Mouse (Mus musculus) embryo, embryonic 9.5 days (tissue): ENCODE data around the gene Rps27.
"Not testable (repeated sequence)": the region's sequence is repeated elsewhere in the genome, so short reads cannot be mapped to it uniquely, and the experiment has no call there.

Experiments used
- DNase-seq: peaks from one replicate; pipeline ENCODE4 v3.0.0-alpha.2; 2017; ENCODE audit errors: extremely low spot score

Rps27 gene

DNA sequence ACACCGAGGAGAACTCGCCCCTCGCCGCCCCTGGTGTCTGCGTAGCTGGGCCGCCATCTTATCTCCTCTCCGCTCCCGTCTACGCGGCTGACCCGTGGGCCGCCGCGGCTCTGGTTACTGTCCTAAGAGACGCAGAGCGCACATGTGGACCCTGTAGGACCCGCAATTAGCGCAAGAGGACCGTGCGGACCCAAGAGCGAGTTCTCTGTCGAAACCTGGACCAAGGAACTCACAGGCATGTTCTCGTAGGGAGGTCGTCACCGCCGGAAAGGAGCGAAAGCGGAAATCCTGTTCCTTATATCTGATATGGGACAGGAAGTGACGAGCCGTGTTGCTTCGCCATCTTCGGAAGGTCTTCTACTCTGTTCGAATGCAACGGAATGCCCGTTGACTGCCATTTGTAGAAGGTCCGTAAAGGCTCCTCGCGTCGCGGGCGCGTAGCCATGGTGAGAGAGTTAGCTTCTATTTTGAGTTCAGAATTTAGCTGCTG, at the start of gene Rps27, which contains the start of gene Rab13:
Gene Rps27 (minus strand): TSS at position 275 of the 490 bp plus-strand sequence.
Gene Rab13 (plus strand): TSS at position 319 of the 490 bp plus-strand sequence.
- peak; percentile 92 for DNase-seq

DNA sequence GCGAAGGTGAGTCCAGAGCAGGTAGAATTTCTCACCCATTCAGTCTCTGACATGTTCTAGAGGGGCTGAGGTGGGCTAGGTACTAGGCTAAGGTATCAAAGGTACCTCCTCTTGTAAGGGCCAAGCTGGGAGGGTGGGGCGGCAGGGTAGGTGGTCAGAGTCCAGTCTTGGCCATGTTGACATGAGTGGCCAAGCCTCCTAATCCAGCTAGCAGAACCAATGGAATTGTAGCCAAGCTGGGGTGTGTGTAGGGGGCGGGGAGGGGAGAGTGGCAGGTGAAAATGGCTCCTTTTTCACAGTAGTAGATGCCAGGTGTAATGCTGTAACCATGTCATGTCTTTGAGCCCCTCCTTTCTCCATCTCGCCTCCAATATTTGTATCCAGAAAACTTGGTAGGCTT, 45.1 kb upstream of the Rps27 start:
- DNase-seq: no peak

DNA sequence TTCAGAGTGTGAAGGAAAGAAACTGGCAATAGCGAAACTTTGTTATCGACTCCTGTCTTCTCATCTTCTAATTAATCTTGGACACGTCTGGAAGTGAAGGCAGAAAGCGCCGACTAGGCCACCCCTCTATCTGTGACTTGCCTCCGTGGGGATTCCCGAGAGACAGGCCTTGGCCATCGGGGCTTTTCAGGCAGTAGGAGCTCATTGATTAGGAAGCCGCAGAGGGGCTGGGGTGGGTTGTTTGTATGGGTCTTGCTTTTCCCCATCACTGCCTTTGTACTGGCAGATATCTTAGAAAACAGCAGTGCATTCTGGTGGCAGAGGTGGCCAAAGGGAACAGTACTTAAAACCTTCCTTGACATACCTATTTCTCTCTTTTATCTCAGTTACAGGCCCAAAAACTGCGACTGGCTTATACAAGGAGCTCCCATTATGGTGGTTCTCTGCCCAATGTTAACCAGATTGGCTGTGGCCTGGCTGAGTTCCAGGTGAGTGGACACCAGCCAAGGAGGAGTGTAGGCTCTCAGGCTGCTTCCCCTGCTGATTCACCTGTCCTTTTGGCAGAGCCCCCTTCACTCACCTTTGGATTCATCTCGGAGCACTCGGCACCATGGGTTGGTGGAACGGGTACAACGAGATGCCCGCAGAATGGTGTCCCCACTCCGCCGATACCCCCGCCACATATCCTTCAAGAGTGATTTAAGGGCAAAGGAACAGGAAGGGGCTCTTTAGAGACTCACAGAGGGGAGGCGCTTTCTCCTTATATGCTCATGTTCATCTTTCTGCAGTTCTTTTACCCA, 43.5 kb upstream of the Rps27 start:
- no peak for DNase-seq

DNA sequence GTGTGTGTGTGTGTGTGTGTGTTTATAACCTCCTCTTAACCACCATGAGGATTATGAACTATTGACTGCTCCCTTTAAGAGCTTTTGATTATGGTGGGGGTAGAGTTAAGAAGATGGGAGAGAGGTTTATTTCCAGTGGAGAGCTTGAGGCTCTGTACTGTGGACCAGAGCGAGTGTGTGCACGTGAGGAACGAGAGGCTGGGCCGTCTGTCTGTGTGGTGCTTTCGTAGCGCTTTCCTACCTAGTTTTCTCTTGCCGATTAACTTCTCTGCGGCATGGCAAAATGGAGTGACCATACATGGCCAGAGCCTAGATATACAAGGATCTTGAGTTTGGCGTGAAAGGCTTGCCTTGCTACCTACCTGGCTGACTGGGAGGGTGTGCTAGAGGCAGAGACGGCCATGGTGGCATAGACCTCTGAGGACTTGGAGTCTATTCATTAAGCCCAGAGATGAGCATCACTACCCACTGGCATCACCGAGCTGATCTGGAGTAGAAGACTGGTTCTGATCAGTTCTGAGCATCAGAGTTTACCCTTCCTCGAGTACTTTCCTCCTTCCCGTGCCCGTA, 42.4 kb upstream of the Rps27 start:
- DNase-seq: no peak

DNA sequence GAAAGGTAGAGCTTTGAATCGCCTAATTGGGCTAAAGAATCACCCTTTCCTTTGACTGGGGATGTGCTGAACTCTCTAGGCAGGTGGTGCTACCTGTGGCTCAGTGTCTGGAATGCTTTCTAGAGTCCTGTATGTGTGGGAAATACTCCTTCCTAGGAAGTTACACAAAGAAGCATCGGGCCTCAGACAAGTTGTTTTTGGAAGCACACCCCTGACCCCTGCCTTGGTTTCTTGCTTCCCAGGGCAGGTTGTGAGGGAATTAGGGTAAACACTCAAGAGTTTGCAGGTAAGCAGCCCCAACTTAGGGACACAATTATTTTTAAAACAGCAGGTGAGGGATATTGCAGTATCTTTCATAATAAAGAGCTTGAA, 41.7 kb upstream of the Rps27 start:
- DNase-seq: no peak

DNA sequence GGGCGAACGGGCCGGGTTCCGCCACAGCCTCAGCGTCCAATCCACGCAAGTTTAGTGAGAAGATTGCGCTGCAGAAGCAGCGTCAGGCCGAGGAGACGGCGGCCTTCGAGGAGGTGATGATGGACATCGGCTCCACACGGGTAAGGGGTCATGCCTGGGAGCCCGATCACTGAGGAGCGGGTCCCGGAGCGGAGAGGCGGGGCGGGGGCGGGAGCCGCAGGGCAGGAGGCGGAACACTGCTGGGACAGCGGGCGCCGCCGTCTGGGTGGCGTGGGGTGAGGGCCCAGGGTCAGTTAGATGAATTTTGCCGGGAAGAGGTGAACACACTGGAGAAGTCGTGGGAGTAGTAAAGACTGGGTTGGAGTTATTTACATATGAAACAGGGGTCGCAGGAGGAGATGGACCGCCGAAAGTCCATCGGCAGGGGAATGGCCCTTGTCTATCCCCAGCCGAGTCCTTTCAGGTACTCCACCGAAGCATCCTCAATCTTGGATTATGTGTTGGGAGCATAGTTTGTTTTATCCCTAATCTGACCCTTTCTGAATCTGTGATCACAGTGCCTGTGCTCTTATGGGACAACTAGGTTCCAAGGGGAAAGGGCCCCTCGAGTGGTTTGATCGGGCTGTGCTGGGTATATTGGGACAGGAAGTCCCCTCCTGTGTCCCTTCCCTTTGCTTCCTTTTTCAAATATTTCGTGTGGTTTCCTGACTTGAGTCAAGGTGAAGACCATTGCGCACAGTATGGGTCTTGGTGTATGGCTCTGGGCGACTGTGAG, 41.2 kb upstream of the Rps27 start:
- no peak for DNase-seq

DNA sequence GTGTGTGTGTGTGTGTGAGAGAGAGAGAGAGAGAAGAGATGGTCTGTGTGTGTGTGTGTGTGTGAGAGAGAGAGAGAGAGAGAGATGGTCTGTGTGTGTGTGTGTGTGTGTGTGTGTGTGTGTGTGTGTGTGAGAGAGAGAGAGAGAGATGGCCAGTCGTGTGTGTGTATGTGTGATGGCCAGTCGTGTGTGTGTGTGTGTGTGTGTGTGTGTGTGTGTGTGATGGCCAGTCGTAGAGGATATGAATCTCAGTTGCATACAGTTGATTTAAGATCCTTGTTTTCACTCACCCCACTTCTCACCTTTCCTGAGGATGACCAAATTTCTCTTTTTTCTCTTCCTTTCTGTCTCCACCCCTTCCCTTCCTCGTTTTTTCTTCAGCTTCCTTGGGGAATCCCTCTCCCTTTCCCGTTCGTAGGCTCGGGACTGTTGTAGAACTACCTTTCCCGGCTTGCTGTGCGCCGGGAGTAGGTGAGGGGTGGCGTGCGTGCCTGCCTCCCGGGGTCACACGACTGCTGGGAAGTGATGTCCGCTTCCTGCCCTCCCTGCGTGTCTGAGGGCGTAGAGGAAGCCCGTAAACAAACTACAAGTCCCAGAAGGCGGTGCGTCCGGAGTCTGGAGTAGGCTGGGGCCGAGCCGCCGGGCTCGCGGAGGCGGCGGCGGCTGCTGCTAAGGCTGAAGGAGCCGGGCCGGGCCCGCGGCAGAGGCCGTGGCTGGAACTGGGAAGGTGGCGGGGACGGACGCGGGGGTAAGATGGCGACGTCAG, 40.4 kb upstream of the Rps27 start, which contains the start of gene Crtc2:
Gene Crtc2 (plus strand): TSS at position 511 of the 766 bp plus-strand sequence.
- DNase-seq: peak; percentile 93

DNA sequence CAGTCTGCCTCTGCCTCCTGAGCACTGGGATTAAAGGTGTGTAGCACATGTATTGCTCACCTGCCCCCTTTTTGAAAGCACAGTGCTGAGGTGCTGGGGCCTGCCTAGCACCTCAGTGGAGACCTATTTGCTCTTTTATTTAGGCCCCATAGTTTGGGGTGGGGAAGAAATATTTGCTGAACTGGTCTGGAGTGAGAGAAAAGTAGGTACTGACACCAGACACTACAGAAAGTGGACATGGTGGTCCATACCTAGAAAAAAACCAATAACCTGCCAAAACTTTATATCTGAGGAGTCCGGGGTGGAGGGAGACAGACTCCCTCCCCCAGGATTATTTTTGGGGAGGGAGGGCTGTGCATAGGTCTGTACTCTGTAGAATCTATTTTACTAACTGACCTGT, 39.7 kb upstream of the Rps27 start:
- DNase-seq: not testable (repeated sequence)

DNA sequence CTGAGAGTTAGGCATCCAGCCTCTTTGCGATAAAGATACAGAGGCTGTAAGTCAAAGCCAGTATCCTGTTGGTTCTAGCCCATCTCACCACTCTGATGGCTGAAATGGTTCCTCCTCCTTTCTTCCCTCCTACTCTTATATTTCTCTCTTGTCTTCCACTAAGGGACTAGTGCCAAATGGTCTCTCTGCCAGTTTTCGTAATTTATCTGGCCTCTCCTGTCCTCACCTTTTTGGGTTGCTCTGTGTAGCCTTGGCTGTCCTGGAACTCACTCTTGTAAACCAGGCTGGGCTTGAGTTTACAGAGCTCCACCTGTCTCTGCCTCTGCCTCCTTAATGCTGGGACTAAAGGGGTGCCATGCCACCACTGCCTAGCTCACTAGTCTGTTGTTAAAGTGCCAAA, 39.2 kb upstream of the Rps27 start:
- DNase-seq: not testable (repeated sequence)

DNA sequence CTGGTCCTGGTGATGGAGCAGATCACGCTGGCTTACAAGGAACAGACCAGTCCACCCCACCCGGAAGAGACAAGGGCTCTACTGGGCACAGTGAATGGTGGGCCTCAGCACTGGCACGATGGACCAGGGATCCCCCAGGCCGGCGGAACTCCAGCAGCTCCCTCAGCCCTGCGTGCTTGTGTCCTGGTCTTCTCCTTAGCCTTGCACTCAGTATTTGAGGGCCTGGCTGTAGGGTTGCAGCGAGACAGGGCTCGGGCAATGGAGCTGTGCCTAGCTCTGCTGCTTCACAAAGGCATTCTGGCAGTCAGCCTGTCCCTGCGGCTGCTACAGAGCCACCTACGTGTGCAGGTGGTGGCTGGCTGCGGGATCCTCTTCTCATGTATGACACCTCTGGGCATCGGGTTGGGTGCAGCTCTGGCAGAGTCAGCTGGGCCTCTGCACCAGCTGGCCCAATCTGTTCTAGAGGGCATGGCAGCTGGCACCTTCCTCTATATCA, 38.3 kb upstream of the Rps27 start:
- not testable (repeated sequence) for DNase-seq

DNA sequence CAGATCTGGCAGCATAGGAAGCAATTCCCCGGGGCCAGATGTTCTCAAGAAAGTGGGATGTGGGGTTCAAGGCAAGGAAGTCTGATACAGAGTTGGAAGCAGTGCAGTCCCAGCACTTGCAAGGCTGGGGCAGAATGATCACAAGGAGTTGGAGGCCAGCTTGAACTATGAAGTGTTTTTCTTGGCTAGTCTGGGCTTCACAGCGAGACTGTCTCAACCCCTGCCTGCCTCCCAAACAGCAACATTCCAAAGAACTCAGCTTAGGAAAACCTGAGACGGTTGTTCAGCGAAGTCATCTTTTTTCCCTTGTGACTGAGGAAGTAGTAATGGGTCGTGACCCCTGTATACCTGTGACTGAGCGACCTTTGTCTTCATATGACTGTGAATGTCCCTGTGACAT, 37.3 kb upstream of the Rps27 start:
- DNase-seq: no peak

DNA sequence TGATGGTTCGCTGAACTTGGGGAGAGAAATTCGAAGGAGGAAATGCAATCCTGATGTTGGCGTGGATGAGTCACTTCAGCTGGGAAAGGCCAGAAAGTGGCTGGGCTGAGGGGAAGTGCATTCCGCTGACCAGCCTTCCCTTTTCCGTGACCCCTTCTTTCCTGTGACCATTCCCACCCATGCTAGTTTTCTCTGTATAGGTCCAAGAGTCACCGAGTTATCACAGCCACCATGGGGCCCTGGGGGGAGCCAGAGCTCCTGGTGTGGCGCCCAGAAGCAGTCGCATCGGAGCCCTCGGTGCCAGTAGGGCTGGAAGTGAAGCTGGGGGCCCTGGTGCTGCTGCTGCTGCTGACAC, 35.3 kb upstream of the Rps27 start:
- DNase-seq: no peak

DNA sequence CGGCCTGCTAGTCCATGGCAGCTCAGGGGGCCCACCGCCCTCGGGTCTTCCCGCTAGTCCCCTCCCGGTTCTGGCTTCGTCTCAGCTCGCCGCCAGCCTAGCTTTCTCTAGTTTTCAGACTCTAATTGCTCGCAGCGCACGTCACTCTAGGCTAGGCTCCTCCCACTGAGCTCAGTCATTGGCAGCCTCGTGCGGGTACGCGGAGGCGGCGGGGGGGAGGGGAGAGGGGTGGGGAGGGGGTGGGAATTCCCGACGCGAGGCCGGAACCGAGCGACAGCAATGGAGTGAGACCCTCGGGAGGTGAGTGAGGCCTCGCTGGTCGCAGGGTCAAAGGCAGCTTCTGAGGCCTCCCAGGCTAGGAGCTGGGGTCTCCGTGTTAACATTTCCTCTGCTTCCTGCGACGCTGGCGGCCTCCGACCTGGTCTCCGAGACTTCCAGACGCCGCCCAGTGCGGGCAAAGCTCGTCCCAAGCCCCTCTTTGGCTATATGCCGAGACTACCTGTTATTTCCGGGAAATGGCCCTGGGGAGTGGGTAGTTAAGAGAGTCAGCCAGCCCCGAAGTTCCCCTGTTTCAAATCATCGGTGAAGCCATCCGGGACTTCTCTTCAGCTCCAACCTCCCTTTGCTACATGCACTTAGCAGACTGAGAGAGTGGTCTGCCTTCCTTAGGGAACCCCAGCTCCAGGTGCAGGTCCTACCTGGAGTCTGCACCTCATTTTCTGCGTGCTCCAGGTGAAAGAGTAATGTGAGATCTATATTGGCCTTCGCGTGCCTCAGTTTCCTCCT, 34.7 kb upstream of the Rps27 start, which contains the start of gene Slc39a1:
Gene Slc39a1 (plus strand): TSS at position 213 of the 786 bp plus-strand sequence.
- DNase-seq: peak; percentile 96

DNA sequence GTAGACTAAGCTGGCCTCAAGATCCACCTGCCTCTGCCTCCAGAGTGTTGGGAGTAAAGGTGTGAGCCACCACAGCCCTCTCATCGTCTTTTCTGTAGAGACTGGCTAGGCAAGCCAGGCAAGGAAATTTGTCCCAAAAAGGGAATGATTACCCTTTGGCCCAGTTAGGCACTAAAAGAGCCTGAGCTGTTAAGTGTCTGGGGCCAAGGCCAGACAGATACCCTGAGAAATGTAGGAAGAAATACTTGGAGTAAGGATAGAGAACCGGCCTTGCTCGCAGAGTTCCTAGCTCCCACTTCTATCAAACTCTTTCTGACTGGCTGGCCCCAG, 34.1 kb upstream of the Rps27 start:
- no peak for DNase-seq

DNA sequence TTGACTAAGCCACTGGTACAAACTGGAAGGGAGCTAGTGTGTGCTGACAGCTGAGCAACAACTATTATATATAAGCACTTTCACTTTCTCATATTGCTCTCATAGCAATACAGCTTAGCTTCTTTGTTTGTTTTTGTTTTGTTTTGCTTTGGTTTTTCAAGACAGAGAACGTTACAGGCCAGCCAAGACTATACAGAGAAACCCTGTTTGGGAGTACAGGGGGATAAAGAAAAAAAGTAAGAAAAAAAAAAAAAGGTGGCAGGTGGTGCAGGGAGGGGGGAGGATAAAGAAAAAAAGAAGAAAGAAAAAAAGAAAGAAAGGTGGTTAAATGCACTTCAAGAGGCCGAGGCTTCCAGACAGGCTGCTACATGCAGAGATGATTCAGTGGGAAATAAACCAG, 32.0 kb upstream of the Rps27 start:
- no peak for DNase-seq

DNA sequence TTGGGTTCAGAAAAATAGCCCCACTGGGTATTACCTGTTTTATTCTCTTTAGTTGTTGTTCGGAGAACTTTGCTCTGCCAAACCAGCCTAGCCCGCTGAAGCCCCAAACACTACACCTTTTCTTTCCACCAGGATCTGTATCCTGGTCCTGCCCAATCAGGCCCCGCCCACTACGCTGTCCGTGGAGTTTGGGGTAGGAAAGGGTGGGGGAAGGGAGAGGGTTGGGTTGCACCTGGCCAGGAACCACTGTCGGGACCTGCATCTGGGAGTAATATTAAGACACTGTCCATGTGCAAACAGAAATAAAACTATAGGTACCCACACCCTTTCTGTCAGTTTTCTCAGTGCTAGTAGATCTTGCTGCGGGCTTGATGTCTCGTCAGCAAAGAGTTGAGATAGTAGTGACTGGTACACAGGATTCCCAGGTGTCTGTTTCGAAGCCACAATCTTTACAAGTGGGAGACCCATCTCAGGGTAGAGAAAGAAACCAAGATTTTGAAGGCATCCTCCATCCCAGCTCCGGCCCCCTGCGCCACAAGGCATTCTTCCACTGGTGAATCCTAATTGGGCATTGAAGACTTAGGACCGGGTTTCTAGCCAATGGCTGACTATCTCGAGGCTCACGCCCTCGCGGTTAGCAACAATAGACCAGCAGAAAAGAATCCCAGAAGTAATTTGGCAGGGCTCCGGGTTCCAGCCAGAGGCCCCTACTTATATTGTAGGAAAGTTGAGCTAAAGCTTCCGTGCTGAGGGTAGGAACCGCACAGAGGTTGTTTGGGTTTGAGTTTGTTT, 29.7 kb upstream of the Rps27 start, which contains the start of gene Creb3l4:
Gene Creb3l4 (minus strand): TSS at position 529 of the 792 bp plus-strand sequence.
- DNase-seq: peak; percentile 76

DNA sequence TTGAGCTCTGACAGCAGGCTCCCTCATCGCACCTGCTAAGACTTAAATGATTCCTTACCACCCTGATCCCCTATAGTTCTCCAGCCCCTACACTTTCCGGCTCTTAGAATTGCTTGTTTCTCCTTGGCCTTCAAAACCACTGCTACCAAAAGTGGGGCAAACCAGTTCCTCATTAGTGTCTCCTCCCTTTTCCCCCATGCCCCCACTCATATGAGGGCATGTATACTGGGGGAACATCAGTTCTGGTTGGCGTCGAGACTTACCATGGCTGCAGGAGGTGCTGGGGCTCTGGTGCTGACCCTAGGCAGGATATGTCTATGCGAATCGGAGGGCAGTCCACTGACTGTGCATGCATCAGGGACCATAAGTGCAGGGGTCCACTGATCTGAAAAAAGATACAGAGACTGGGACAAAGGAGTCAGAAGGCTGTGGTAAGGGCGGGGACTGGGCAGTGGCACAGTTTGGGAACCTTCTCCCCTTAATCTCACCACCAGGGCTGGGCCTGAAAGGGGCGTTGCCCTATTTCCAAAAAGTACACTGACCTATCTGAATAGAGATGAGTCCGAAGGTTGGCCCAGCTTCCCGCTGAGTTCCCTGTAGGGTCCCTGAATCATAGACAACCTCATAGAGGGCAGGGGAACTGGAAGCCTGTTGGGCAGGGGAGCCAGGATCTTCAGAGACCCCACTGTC, 28.4 kb upstream of the Rps27 start:
- no peak for DNase-seq

DNA sequence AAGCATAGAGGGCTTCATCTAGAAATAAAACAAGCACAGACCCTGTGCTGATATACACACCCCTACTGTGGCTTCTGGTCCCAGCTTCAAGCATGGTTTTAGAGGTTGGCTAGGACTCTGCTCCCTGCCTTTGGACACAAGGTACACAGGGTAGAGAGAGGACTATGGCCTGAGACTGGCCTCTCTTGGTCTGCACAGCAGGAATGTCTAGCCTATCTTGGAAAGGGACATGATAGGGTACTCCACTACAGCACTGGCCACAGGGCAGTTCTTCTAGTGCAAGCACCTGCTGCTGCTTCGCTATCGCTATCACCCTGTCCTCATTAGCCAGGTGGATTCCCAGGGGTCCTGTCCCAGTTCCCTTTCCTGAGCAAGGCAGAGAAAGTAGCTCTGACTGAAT, 27.8 kb upstream of the Rps27 start:
- DNase-seq: no peak
